Mouse (Mus musculus) adrenal gland, adult (tissue): ENCODE measurements around the gene Cmc4.

ENCODE experiments used
- DNase-seq, 2 experiments: peaks; one replicate each; pipeline ENCODE4 v3.0.0; 2022 to 2023; ENCODE audit warnings: low spot score in 1 of 2; ENCODE audit not compliant: inconsistent age in 2 of 2

Cmc4 gene

DNA sequence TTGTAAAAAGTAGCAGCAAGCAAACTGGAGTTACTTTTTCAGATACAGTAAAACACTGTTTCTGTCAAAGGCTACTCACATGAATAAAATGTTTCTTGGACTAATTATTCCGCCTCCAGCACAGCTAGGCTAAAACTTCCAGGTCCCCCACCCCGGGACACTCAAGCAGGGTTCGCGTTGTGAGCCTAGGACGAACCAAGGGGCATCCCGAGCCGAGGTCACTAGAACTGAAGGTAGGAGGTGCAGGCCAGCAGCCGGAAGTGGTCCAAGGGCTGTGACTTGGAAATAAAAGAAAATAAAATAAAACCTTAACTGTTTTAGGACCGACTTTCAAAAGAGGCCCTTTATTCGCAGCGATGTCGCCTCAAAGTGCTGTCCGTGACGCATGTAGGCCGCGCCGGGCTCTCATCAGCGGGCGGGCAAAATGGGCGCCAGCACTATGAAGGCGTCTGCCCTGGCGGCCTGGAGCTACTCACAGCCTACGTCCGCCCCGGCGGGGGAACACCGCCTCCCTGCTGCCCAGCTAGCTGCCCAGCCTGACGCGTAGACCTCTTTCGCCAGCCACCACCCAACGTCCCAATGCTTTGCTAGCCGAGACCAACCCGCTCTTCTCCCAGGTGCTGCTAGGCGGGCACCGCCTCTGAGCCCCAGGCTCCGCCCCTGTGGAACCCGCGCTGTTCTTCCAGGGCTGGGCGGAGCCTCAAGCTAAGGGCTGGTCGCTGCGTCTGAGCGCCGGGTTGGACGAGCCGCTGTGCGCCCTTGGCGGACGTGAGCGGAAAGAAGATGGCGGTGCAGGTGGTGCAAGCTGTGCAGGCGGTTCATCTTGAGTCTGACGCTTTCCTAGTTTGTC lies at the start of gene Cmc4, which contains the start of the genes Mtcp1 and Brcc3:
TSS of gene Cmc4 (minus strand) at position 649 of the 850 bp plus-strand sequence.
TSS of gene Mtcp1 (minus strand) at position 653 of the 850 bp plus-strand sequence.
TSS of gene Brcc3 (plus strand) at position 693 of the 850 bp plus-strand sequence.
- DNase-seq = peak; percentile 92 to 95

DNA sequence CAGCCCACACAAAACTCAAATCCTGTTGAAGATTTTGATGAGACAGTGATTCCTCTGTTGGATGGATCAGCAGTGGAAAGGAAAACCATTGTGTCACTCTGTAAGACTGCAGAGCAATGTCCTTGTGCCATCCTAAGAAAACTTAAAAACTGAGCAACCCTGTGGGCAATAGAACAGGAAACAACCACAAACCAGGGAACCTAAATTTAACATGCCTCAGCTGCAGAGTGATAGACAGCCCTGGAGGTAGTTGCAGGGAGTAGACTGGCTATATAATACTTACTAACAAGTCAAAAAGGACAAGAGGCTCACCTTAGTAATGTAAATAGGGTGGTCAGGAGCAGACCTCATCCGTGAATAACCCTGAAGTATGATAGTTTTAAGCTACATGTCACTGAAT lies 38.2 kb upstream of the Cmc4 start:
- no peak for DNase-seq

DNA sequence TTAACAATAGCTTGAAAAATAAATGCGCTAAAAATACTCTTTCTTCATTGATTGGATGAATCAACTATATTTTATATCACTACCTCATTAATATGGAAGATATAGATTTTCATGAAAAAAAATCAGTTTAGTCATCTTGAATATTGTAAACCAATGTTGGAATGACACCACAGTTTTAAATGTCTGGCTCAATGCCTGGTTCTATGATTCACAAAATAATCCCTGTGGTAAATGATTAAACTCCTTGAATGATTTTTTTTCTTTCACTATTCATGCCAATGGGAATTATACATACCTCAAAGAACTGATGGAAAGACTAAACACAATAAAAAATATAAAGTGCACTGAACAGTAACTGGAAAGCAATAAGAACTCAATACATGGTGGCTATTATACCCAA lies 6.7 kb downstream of the Cmc4 start:
- DNase-seq = peak in 1 of 2 experiments; percentile 39

DNA sequence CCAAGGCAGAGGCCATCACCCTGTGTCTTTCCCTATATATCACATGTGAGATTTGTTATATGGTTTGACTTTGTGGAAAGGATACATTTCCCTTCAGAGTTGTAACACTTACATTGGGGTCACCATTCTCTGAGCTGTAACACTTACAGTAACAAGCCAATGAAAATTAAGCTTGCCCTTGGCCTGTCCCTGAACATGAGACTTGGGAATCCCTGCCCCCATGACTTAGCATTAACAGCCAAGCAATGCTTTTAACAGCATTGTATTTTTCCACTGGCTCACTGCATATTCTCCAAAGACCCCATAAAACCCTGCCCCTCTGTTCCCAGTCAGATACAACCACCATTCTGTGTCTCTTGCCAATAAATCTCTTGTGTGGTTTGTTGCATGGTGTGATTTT lies 13.0 kb downstream of the Cmc4 start:
- DNase-seq = no peak

DNA sequence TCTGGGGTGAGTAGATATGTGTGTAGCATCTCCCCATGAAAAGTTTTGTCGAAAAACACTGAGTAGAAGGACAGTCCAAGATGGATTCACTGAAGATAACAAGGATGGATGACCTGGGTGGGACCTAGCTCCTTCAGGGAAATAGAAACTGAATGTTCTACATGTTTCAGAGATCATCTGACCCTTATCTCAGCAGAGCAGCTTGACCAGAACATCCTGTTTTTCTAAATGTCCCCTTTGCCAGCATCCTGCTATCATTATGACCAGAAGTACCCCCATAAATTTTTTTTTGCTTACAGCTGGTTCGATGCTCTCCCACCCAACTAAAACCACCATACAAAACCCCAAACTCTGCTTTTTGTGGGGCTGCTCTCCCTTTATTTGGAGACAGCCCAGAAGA lies 13.7 kb downstream of the Cmc4 start:
- peak in 1 of 2 experiments; percentile 27 for DNase-seq

DNA sequence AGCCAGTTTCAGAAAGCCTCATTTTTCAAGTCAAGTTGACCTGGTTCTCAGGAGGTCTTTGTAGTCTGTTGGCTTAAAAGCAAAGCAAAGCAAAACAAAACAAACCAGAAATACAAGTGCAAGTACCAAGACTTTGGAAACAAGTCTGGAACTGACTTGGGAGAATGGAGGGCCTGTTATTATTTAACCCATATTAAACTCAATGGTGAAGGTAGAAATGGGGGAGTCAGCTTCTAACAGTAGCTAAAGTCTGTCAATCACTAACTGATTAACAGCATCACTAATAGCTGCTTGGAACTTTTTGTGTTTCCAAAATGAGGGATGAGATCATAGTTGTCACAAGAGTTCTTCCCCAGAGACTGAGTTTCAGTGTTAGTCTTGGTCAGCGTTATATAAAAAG lies 16.9 kb downstream of the Cmc4 start:
- no peak for DNase-seq

DNA sequence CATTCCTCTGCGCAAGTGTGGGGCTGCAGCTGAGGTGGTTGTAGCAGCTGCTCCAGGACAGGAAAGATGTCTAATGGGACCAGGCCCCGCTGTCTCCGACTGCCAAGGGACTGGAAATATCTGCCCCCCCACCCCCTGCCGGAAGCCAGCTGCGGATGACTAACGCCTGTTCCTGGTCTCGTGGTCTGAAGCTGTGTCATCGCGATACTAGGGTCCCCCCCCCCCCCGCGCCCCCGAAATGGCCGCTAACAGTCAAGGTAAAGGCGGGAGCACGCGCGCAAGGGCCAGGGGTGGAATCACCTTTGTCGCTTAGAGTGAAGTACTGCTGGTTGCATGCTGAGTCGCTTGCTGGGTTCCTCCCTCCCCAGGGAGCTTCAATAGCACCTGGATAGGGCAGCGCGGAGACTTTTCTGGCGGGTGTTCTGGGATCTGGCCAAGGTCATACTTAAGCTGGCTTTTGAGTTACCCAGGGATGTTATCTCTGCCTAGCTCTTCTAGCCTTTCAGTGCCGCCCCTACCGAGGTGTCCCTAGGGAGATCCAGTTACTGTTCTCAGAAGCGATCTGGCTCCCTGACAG lies 34.1 kb downstream of the Cmc4 start, which contains the start of the genes Fundc2 and F8:
TSS of gene Fundc2 (plus strand) at position 205 of the 577 bp plus-strand sequence.
TSS of gene F8 (minus strand) at position 421 of the 577 bp plus-strand sequence.
- peak; percentile 83 to 86 for DNase-seq

DNA sequence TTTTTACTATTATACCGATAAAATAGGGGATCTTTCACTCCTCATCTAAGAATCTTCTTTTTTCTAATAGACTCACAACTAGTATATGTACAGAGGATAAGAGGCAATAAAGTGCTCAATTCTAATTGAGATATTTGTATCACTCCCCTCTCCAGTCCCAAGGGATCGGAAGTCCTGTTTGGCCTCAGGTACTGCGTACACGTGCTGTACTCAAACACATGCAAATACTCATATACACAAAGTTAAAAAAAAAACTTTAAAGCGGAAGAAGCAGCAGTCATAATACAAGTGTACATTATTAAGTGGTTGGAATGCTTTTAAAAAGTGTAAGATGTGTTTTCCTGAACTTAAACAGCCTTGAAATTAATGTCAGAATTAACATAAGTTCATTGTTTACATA lies 34.7 kb downstream of the Cmc4 start:
- no peak for DNase-seq

DNA sequence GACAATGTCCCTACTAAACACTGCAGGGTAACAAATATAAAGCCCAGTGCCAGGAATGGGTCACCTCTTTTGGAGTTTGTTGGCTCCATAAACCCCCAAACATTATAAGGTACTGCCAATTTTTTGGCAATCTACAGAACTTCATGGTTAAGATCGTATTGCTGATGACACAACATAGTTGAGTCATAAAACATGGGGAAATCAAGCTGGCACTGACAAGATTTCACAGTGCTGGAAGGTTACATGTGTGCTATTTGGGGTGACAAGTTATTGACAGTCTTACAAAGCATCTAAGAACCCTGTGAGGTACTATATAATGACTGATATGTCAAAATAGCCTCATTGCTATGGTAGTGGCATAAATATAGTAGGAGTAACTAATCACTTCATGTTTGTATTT lies 35.2 kb downstream of the Cmc4 start:
- DNase-seq = peak in 1 of 2 experiments; percentile 35

DNA sequence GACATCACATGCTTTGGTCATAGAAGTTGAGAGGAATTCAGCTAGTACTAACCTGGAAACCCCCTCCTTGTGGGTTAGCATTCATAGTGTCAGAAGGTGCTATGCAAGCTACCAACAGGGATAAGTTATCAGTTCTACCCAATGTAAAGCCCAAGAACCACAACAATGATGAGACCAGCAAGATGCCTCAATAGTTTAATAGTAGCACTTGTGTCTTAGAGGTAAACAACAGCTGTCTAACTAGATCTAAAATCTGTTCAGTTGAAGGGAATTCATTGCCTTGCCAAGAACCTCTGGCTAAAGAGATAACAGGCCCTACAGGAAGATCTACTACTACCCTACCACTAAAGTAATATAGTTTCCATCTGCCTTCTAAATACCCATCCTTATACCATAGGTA lies 39.6 kb downstream of the Cmc4 start:
- no peak for DNase-seq

DNA sequence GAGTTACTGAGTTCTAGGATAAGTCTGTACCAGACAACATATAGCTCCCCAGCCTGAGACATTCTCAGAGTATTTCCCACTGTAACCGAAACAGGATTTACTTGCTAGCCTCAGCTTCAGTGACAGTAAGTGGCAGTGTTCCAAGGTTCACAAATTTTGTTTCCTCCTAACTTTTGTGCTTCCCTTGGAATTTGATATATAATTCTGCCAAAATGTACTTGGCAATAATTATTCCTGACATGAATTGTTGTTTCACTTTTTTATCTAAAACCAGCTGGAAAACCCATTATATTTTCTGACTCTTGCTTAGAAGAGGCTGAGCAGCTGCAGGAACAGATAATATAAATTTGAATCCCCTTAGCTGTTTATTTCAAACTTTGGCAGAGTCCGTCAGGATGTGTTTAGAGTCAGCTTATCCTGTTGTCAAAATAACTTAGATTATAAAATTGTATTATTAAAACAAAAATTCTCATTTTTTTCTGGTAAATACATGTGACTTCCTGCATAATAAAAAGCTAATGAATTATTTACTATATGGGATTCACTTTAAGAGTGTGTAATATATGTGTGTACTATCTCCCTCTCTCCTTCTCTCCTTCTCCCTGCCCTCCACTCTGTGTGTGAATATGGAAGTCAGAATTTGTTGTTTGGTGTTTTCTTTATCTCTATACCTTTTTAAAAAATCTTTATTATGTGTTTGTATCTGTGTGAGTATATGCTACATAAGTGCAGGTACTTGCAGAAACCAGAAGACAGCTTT lies 43.5 kb downstream of the Cmc4 start:
- peak in 1 of 2 experiments; percentile 46 for DNase-seq

DNA sequence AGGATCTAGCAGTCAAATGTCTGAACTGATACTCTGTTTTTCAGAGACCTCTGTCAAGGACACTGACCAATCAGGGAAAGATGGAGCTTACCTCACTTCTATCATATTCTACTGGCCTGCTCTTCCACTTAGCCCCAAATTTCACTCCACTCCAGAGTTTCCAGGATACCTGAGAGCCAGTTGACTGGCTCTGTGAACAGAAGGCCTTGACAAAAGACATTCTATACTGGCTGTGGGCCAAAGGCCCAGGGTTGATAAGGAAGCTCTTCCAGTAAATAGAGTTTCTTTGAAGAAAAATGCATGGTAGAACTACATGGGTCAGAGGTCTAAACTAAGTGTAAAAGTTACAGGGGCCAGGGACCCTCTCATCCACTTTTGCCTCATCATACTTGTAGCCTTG lies 46.2 kb downstream of the Cmc4 start:
- DNase-seq = peak; percentile 51 to 66
